Mouse (Mus musculus) forebrain, postnatal 0 days (tissue): ENCODE results near the gene Arsg. TPM values are rescaled to one million over a fixed set of nuclear protein-coding genes. Genes with fewer than 3 reads are reported as not detected.

Source experiments
- ATAC-seq: fragments of 200-750 bp; cut with Nextera tagmentation; 2 replicates; pipeline ENCODE4 v1.8.0; 2017; ENCODE audit warnings: mild to moderate bottlenecking, moderate library complexity
- DNase-seq: peaks from one replicate; pipeline ENCODE4 v3.0.0-alpha.2; 2015
- H3K27ac ChIP-seq: fragments of 300-500 bp; sonication (generic); 2 replicates; pipeline ENCODE4 v1.5.1; 2014; ENCODE audit warnings: low read depth, mild to moderate bottlenecking, antibody characterized with exemption, low read length, moderate library complexity, mixed read lengths
- H3K27me3 ChIP-seq: fragments of 300-500 bp; sonication (generic); 2 replicates; pipeline ENCODE4 v1.6.1; 2014; ENCODE audit warnings: mild to moderate bottlenecking, low read length, mixed read lengths; ENCODE audit not compliant: insufficient read depth
- H3K36me3 ChIP-seq: fragments of 300-500 bp; sonication (generic); 2 replicates; pipeline ENCODE4 v1.6.1; 2014; ENCODE audit warnings: mild to moderate bottlenecking, moderate library complexity; ENCODE audit not compliant: insufficient read depth
- H3K4me1 ChIP-seq: fragments of 300-500 bp; sonication (generic); 2 replicates; pipeline ENCODE4 v1.6.1; 2014; ENCODE audit warnings: antibody characterized with exemption; ENCODE audit not compliant: insufficient read depth
- H3K4me2 ChIP-seq: fragments of 300-500 bp; sonication (generic); 2 replicates; pipeline ENCODE4 v1.6.1; 2014; ENCODE audit warnings: low read depth, mild to moderate bottlenecking, moderate library complexity
- H3K4me3 ChIP-seq: fragments of 300-500 bp; sonication (generic); 2 replicates; pipeline ENCODE4 v1.5.1; 2014; ENCODE audit warnings: low read depth, low read length, mixed read lengths
- H3K9ac ChIP-seq: fragments of 300-500 bp; sonication (generic); 2 replicates; pipeline ENCODE4 v1.6.1; 2014; ENCODE audit warnings: mild to moderate bottlenecking
- H3K9me3 ChIP-seq: fragments of 300-500 bp; sonication (generic); 2 replicates; pipeline ENCODE4 v1.6.1; 2016; ENCODE audit warnings: low read length
- CTCF ChIP-seq: sonication (generic); IDR thresholded peaks from 2 replicates; pipeline ENCODE4 v1.5.1; 2016; ENCODE audit warnings: antibody characterized with exemption, control low read depth, low read depth
- whole genome bisulfite sequencing: fragments of 180-500 bp; shearing (Covaris S2); extraction: QIAGEN DNeasy Blood & Tissue Kit; methylation state at CpG from one replicate; pipeline ENCODE4 v1.1.7; 2014; 5-methylcytosine and 5-hydroxymethylcytosine counted together
- polyA plus RNA-seq: library from polyadenylated mRNA; unstranded; fragments of >200 nt; fragmentation: Nextera tagmentation; extraction: Ambion mirVana; gene quantifications from 2 replicates; pipeline ENCODE4 v1.2.1, GENCODE M21; 2015
- total RNA-seq: library from RNA; depleted of rRNA; stranded (reverse); fragments of >200 nt; gene quantifications from 2 replicates; pipeline ENCODE4 v1.2.3, GENCODE M21; 2014

Gene Arsg
- total and polyA plus RNA-seq, 2 experiments from 2014 or later: 5.3 to 7.8 TPM

- WGBS: 81% methylated on average over 9 of the region's 9 CpGs
- no peaks in the 10 kb centered on the region for H3K4me1 ChIP-seq
- H3K36me3 ChIP-seq: peaks cover 6% of the 10 kb centered on the region; the same call in 1 of the 2 replicates
- H3K27me3 ChIP-seq: no peaks in the 10 kb centered on the region
- H3K4me2 ChIP-seq: no peak overlapping the region
- DNase-seq (no peak), ATAC-seq (no peak)
- TF ChIP-seq CTCF: no peak
- no peak overlapping the region for H3K4me3 ChIP-seq
- H3K9me3 ChIP-seq: no peaks in the 10 kb centered on the region
- H3K27ac ChIP-seq: no peak overlapping the region
- no peak overlapping the region for H3K9ac ChIP-seq
These were observed 106.8 kb downstream of the Arsg start for GRCm38 (mm10) chr11:109579999-109580398.

DNA sequence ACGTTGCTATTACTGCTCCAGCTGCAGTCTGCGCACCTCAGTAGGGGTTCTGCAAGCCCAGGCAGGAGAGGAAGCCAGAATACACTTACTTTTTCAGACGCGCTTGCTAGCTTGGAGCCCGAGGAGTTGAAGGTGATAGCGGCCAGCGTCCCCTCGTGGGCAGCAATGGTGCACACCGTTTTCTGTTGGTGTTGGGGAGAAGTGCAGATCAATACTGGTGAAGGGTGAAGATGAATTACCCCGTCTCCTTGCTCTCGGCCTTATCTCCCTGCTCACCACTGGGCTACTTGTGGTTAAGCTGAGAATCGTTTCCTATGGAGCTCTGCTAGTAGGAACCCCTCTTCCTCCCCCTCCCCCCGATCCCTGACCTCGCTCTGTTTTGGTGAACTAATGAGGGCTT is 110.8 kb downstream of the Arsg start:
- no peak for ATAC-seq
- no peak overlapping the region for H3K4me3 ChIP-seq
- H3K27me3 ChIP-seq: no peaks in the 10 kb centered on the region
- H3K9me3 ChIP-seq: no peaks in the 10 kb centered on the region
- WGBS: 87% methylated on average over 14 of the region's 14 CpGs
- no peaks in the 10 kb centered on the region for H3K4me1 ChIP-seq
- no peak overlapping the region for H3K9ac ChIP-seq
- no peak overlapping the region for H3K4me2 ChIP-seq
- DNase-seq: no peak
- TF ChIP-seq CTCF: no peak
- H3K27ac ChIP-seq: no peak overlapping the region
- peaks cover 6% of the 10 kb centered on the region; the same call in 1 of the 2 replicates for H3K36me3 ChIP-seq

DNA sequence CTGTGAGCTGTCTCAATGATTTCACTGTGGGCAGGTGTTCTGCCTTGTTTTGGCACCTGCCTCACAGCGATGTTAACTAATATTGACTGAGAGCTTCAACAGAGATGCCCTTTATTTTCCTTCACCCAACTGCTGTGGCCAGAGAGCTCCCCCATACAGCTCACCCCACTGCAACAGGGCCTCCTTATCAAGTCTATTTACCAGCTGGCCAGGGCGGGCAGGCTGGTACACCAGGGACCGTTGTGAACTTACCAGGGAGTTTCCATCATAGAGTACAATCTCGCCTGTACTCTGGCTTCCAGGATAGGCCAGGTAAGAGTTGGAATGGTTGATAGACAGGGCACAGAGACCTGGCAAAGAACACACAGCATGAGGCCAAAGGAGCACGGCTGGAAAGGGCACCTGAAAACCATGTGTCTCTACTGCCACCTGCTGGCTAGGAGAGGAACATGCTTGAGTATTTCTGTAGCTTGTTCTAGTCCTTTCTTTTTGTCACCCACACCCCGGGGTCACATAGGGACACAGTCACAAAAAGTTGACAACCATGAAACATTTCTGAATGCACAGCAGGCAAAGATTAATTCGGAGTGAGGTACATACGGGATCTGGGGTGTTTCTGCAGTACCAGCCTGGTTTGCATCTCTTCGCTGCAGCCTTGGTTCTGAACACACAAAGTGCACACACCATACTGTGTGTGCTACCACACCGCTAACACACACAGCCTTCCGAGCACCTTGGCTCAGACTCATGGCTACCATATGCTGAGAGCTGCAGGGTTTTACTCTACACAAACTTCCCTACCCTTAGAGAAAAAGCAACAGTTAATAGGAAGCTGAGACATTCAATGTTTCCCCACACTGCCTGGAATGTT is 111.9 kb downstream of the Arsg start:
- H3K9me3 ChIP-seq: no peaks in the 10 kb centered on the region
- ATAC-seq (peak; percentile 77), DNase-seq (peak; percentile 86)
- H3K36me3 ChIP-seq: peaks cover 6% of the 10 kb centered on the region; the same call in 1 of the 2 replicates
- WGBS: 45% methylated on average over 11 of the region's 11 CpGs
- no peaks in the 10 kb centered on the region for H3K27me3 ChIP-seq
- H3K27ac ChIP-seq: no peak overlapping the region
- H3K9ac ChIP-seq: no peak overlapping the region
- peak; percentile 98 for TF ChIP-seq CTCF
- H3K4me2 ChIP-seq: no peak overlapping the region
- no peaks in the 10 kb centered on the region for H3K4me1 ChIP-seq
- H3K4me3 ChIP-seq: no peak overlapping the region

GRCm38 (mm10) chr11:109586424-109586823 is 113.2 kb downstream of the Arsg start:
- H3K9ac ChIP-seq: no peak overlapping the region
- ATAC-seq: no peak
- H3K27ac ChIP-seq: no peak overlapping the region
- DNase-seq: no peak
- WGBS: 69% methylated on average over 2 of the region's 2 CpGs
- no peak overlapping the region for H3K4me3 ChIP-seq
- H3K4me1 ChIP-seq: no peaks in the 10 kb centered on the region
- H3K36me3 ChIP-seq: peaks cover 6% of the 10 kb centered on the region; the same call in 1 of the 2 replicates
- H3K9me3 ChIP-seq: no peaks in the 10 kb centered on the region
- no peaks in the 10 kb centered on the region for H3K27me3 ChIP-seq
- no peak for TF ChIP-seq CTCF
- no peak overlapping the region for H3K4me2 ChIP-seq

DNA sequence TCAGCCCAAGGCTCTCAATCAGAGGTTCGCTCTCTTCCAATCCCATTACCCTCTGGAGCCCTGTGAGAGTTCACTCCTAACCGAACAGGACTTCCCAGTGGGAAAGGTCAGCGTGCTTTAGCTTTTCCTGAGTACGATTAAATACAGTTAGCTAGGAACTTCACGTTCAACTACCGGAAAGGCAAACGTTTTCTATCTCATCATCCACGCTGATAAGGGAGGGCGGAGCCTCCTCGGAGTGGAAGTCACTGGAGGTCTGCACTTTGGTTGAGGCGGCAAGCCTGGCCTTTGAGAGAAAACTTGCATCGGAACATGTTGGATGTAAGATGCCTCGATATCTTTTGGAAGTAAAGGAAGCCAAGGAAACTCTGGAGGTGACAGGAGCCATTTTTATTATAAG is 113.8 kb downstream of the Arsg start:
- no peak overlapping the region for H3K9ac ChIP-seq
- DNase-seq (no peak), ATAC-seq (no peak)
- H3K4me3 ChIP-seq: no peak overlapping the region
- H3K4me1 ChIP-seq: no peaks in the 10 kb centered on the region
- no peak for TF ChIP-seq CTCF
- H3K27me3 ChIP-seq: no peaks in the 10 kb centered on the region
- no peak overlapping the region for H3K4me2 ChIP-seq
- 0 out of 2 replicates have a peak, but pooled peaks cover under 1% of the 10 kb centered on the region for H3K36me3 ChIP-seq
- whole genome bisulfite sequencing: 72% methylated on average over 13 of the region's 13 CpGs
- H3K27ac ChIP-seq: no peak overlapping the region
- H3K9me3 ChIP-seq: no peaks in the 10 kb centered on the region

GRCm38 (mm10) chr11:109587638-109588374 is 114.6 kb downstream of the Arsg start:
- no peak overlapping the region for H3K9ac ChIP-seq
- no peak overlapping the region for H3K4me2 ChIP-seq
- TF ChIP-seq CTCF: no peak
- ATAC-seq: no peak
- H3K4me3 ChIP-seq: no peak overlapping the region
- no peak overlapping the region for H3K27ac ChIP-seq
- DNase-seq: no peak
- H3K27me3 ChIP-seq: no peaks in the 10 kb centered on the region
- whole genome bisulfite sequencing: 72% methylated on average over 15 of the region's 15 CpGs
- no peaks in the 10 kb centered on the region for H3K9me3 ChIP-seq
- H3K36me3 ChIP-seq: no peaks in the 10 kb centered on the region
- H3K4me1 ChIP-seq: no peaks in the 10 kb centered on the region

- H3K9ac ChIP-seq: no peak overlapping the region
- no peak for ATAC-seq
- 85% methylated on average over 8 of the region's 8 CpGs for WGBS
- no peaks in the 10 kb centered on the region for H3K4me1 ChIP-seq
- no peaks in the 10 kb centered on the region for H3K36me3 ChIP-seq
- no peak overlapping the region for H3K4me3 ChIP-seq
- no peaks in the 10 kb centered on the region for H3K9me3 ChIP-seq
- no peaks in the 10 kb centered on the region for H3K27me3 ChIP-seq
- H3K27ac ChIP-seq: no peak overlapping the region
- DNase-seq: no peak
- TF ChIP-seq CTCF: no peak
- no peak overlapping the region for H3K4me2 ChIP-seq
These were observed 116.8 kb downstream of the Arsg start for GRCm38 (mm10) chr11:109590012-109590411.
